Mouse (Mus musculus) neural tube, embryonic 13.5 days (tissue): ENCODE results near the gene Ccnc. TPM values are rescaled to one million over a fixed set of nuclear protein-coding genes. Genes with fewer than 3 reads are reported as not detected.

Experiments used
- ATAC-seq: fragments of 200-750 bp; cut with Nextera tagmentation; 2 replicates; pipeline ENCODE4 v1.8.0; 2017; ENCODE audit warnings: low read depth, mild to moderate bottlenecking, moderate TSS enrichment, moderate library complexity
- H3K27ac ChIP-seq: fragments of 300-500 bp; sonication (generic); replicated peaks from 2 replicates; pipeline ENCODE4 v1.5.1; 2015; ENCODE audit warnings: moderate library complexity, mild to moderate bottlenecking, inconsistent platforms
- H3K27me3 ChIP-seq: fragments of 300-500 bp; sonication (generic); 2 replicates; pipeline ENCODE4 v1.6.1; 2015; ENCODE audit warnings: mild to moderate bottlenecking, inconsistent platforms
- H3K36me3 ChIP-seq: fragments of 300-500 bp; sonication (generic); 2 replicates; pipeline ENCODE4 v1.6.1; 2015; ENCODE audit warnings: mild to moderate bottlenecking, inconsistent platforms
- H3K4me1 ChIP-seq: fragments of 300-500 bp; sonication (generic); replicated peaks from 2 replicates; pipeline ENCODE4 v1.6.1; 2015; ENCODE audit warnings: inconsistent platforms
- H3K4me2 ChIP-seq: fragments of 300-500 bp; sonication (generic); 2 replicates; pipeline ENCODE4 v1.6.1; 2015; ENCODE audit warnings: inconsistent platforms, mild to moderate bottlenecking, moderate library complexity
- H3K4me3 ChIP-seq: fragments of 300-500 bp; sonication (generic); 2 replicates; pipeline ENCODE4 v1.5.1; 2015; ENCODE audit warnings: mild to moderate bottlenecking, inconsistent platforms
- H3K9ac ChIP-seq: fragments of 300-500 bp; sonication (generic); 2 replicates; pipeline ENCODE4 v1.6.1; 2015; ENCODE audit warnings: moderate library complexity, mild to moderate bottlenecking, inconsistent platforms
- H3K9me3 ChIP-seq: fragments of 300-500 bp; sonication (generic); 2 replicates; pipeline ENCODE4 v1.6.1; 2016; ENCODE audit warnings: inconsistent platforms
- WGBS: fragments of 180-500 bp; shearing (Covaris S2); methylation state at CpG from one replicate; pipeline ENCODE4 v1.1.7; 2015; 5-methylcytosine and 5-hydroxymethylcytosine counted together
- polyA plus RNA-seq: library from polyadenylated mRNA; unstranded; fragments of >200 nt; fragmentation: Nextera tagmentation; extraction: Ambion mirVana; gene quantifications from 2 replicates; pipeline ENCODE4 v1.2.1, GENCODE M21; 2015

Ccnc gene
- 69.8 and 72.8 TPM in 2 replicates for polyA plus RNA-seq

DNA sequence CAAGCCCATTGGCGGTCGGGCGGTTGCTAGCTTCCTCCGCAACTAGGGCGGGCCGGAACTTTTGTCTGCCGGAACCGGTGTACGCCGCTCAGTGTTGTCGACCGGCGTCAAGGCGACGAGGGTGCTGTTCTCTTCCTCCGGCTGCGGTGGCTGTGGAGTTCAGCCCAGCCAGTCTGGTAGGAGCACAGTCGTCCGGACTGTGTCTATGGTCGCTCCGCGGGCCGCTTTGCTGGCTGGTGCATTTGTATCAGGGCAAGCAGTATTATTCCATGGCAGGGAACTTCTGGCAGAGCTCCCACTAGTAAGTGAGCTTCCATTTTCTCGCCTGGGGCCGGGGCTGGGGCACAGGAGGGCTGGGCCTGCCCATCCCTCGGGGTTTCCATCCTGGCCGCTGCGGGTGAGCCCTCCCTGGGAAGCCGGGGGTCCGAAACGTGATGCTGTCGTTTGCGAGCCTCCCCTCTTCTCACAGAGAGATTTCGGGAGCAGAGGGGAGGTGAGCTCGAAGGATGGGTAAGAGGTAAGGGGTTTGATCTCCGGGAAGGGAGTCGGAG, at the start of gene Ccnc:
Ccnc (plus strand) TSS at position 87 of the 551 bp plus-strand sequence.
- H3K9ac ChIP-seq = peak within 1 kb of the TSS; percentile 88
- peaks cover 14% of the 10 kb centered on the region for H3K4me1 ChIP-seq
- WGBS = 1% methylated on average over 37 of the region's 37 CpGs
- peak; percentile 98 for ATAC-seq
- peak within 1 kb of the TSS; percentile 60 for H3K4me3 ChIP-seq
- H3K36me3 ChIP-seq = peaks cover under 1% of the 10 kb centered on the region
- H3K4me2 ChIP-seq = peak within 1 kb of the TSS; percentile 80
- no peaks in the 10 kb centered on the region for H3K27me3 ChIP-seq
- peak within 1 kb of the TSS; percentile 88 for H3K27ac ChIP-seq
- no peaks in the 10 kb centered on the region for H3K9me3 ChIP-seq

DNA sequence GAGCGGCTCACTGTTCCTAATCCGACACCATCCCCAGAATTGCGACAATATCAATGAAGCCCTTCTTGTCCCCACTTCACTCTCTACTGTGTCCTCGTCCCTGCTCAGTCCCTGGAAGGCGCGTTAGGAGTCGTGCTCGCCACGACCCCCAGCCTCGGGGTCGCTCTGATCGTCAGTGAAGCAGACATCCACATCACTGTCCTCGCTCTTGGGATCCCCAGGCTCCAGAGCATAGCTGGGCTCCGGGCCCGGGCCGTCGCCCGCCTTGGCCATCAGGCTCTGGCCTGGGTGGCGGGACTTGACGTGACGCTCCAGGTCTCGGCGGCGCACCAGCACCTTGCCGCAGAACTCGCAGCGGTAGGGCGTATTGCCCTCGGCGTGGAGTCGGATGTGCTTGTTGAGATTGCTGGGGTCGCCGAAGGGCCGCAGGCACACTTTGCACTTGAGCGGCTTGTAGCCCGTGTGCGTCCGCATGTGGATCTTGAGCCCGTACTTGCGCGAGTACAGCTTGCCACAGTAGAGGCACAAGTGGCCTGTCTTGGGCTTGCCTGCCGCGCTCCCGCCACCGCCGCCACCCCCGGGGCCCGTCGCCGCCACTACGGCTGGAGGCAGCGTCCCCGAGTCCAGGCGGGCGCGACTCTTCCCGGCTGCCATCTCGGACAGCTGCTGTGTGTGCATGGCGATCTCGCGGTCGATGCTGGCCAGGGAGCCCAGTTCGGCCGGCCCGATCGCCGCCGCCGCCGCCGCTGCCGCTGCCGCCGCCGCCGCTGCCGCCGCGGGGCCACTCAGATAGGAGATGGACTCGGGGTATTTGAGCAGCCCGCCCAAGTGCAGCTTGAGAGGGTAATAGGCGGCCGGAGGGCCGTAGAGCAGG, 49.2 kb upstream of the Ccnc start:
- Histone ChIP-seq H3K36me3 (no peaks in the 10 kb centered on the region), H3K9ac (peak overlapping the region; percentile 64), H3K4me3 (peak overlapping the region; percentile 46), H3K4me1 (peaks cover 30% of the 10 kb centered on the region), H3K4me2 (peak overlapping the region; percentile 66), H3K27me3 (peaks cover 94% of the 10 kb centered on the region), H3K27ac (no peak overlapping the region), H3K9me3 (no peaks in the 10 kb centered on the region)
- ATAC-seq = peak; percentile 17; the same call in 1 of the 2 replicates
- under 1% methylated on average over 84 of the region's 84 CpGs for WGBS

DNA sequence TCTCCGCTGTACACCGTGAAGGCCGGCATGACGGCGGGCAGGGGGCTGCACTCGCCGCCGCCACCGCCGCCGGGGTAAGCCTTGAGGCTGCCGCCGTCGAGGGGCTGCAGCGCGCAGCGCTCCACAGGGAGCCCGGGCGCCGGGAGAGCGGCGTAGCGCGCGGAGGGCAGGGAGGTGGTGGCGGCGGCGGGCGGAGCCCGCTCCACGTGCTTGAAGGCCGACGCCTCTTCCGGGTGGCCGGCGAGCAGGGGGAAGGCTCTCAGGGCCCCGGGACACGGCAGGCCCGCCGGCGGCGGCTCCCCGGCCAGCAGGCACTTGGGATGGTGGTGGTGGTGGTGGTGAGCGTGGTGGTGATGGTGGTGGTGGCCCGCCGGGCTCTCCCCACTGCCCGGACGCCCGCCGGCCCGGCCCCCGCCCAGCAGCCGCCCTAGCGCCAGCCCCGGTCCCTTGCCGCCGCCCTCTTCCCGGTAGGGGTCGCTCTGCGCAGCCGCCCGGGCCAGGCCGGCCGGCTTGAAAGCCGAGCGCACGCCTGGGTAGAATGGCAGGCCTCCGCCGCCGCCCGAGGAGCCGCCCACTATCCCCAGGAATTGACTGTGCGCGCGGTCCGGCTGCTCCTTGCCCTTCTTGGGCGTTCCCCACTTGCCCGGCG, 48.4 kb upstream of the Ccnc start:
- H3K36me3 ChIP-seq = no peaks in the 10 kb centered on the region
- no peak overlapping the region for H3K27ac ChIP-seq
- peak overlapping the region; percentile 46 for H3K4me3 ChIP-seq
- H3K4me1 ChIP-seq = peaks cover 28% of the 10 kb centered on the region
- H3K27me3 ChIP-seq = peaks cover 99% of the 10 kb centered on the region
- peak overlapping the region; percentile 66 for H3K4me2 ChIP-seq
- ATAC-seq = peak; percentile 85
- peak overlapping the region; percentile 64 for H3K9ac ChIP-seq
- H3K9me3 ChIP-seq = no peaks in the 10 kb centered on the region
- WGBS = under 1% methylated on average over 59 of the region's 79 CpGs

DNA sequence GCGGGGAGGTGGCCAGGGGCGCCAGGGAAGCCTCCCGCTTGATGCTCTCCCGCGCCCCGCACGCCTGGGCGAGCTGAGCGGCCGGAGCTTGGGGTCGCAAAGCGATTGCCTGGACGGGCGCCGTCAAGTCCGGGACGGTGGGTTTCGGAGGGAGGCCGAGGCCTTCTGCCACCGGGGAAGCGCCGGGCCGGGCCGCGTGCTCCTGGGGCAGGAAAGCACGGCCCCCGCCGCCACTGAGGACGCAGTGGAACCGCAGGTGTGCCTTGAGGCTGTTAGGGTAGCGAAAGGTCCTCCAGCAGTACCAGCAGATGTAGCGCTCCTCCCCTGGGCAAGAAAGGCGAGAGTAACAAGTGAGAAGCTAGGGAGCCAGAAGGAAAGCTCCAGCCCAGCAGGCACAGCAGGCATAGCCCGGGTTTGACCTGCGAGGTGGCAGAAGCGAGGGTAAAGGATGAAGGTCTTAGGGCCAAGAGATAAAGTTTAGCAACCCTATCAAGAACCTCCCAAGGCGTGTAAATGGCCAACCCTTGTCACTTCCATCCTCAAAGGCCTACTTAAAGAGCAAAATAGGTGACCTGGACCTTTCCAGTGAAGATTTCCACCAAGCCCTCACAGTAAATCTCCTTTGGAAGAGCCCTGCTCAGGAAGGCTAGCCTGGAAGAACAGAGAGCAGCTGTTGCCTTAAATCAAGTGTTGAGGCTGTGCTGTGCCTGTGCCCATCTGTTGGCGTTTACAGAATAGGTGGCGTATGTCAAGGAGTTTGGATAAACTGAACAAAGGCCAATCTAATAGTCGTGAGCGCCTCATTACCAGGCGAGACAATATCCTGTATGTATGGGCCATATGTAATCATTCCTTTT, 47.6 kb upstream of the Ccnc start:
- peak overlapping the region; percentile 46 for H3K4me3 ChIP-seq
- no peak overlapping the region for H3K27ac ChIP-seq
- peaks cover 99% of the 10 kb centered on the region for H3K27me3 ChIP-seq
- H3K9ac ChIP-seq = peak overlapping the region; percentile 64
- peaks cover 24% of the 10 kb centered on the region for H3K4me1 ChIP-seq
- H3K9me3 ChIP-seq = no peaks in the 10 kb centered on the region
- peak; percentile 45 for ATAC-seq
- H3K36me3 ChIP-seq = no peaks in the 10 kb centered on the region
- peak overlapping the region; percentile 66 for H3K4me2 ChIP-seq
- 2% methylated on average over 42 of the region's 42 CpGs for WGBS

DNA sequence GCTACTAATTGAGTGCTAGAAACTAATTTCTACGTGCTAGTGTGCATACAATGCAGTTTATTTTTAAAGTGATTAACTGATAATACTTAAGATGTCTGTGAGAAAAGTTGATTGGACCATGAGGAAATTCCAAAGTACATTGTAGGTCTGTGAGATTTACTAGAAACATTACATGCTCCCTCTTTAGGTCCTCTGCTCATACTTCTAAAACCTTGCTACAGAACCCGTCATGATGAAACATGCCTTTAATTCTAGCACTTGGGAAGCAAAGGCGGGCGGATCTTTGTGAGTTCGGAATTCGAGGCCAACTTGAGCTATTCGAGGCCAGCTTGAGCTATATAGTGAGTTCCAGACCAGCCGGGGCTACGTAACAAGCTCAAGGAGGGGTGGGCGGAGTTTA, 46.5 kb upstream of the Ccnc start:
- Histone ChIP-seq H3K36me3 (no peaks in the 10 kb centered on the region), H3K4me3 (no peak overlapping the region), H3K4me1 (peaks cover 33% of the 10 kb centered on the region), H3K27me3 (peaks cover 99% of the 10 kb centered on the region), H3K27ac (no peak overlapping the region), H3K4me2 (no peak overlapping the region; the same call in 1 of the 2 replicates), H3K9ac (no peak overlapping the region), H3K9me3 (no peaks in the 10 kb centered on the region)
- 9% methylated on average over 10 of the region's 10 CpGs for WGBS
- ATAC-seq = no peak

DNA sequence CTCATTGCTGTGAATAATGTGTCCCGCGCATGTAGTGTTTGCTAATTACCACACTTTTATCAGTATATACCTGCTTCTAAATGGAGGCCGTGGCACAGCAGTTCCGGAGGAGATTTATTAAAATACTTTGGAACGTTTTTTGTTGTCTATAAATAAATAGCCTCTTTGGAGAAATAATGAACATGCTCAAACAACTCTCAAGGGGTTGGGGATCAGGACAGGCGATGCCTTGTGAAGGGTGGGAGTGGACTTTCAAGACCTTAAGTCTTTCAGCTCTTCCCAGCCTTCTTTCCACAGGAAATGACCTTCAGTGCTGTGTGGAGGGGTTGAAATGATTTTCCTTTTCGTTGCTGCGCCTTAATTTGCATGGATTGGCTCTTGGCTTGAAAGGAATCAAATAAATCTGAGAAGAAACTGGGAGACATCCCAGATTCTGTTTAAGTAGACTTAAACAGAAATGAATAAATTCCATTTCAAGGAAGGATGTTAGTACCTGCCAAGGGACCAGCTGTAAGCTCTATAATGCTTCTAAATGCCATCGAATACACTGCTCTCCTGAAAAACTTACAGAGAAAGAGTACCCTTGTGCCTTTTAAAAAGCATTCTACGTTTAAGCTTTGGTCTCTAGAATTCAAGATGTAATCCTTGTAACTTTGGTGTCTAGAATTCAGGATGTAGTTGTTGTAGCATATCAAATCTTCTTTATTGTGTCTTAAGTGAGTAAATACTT, 44.9 kb upstream of the Ccnc start:
- Histone ChIP-seq H3K4me3 (peak overlapping the region; percentile 3; the same call in 1 of the 2 replicates), H3K27ac (no peak overlapping the region), H3K4me1 (peaks cover 40% of the 10 kb centered on the region), H3K9ac (no peak overlapping the region), H3K9me3 (no peaks in the 10 kb centered on the region), H3K27me3 (peaks cover 100% of the 10 kb centered on the region), H3K36me3 (no peaks in the 10 kb centered on the region), H3K4me2 (peak overlapping the region; percentile 52)
- no peak for ATAC-seq
- WGBS = 17% methylated on average over 10 of the region's 10 CpGs

DNA sequence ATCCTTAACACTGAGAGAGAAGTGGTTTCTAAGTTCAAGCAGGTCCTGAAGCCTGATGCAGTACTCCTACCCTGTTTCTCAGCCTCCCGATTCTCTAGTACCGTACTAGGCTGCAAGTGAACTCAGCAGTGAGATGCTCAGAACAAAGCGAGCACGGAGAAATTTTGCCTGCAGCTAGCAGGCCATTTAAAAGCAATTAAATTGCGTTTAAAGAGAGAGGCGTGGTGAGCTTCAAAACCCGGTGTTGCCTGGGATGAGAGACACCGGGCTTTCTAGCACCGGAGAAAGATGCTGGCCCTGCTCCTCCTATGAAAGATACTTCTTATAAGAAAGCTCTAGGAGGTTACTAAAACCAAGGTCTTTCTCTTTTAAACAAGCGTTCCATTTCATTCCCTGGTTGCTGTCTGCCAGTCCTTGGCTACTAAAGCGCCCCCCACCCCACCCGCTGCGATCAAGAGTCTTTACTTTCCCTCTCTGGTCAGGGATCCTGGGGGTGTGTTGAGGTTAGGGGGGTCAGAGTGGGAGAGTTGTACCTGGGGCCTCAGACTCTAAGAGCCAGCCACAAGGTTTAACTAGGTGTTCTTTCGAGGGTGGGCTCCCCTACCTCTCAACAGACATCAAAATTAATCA, 43.0 kb upstream of the Ccnc start:
- Histone ChIP-seq H3K4me3 (peak overlapping the region; percentile 36), H3K9me3 (no peaks in the 10 kb centered on the region), H3K27ac (no peak overlapping the region), H3K27me3 (peaks cover 98% of the 10 kb centered on the region), H3K36me3 (no peaks in the 10 kb centered on the region), H3K4me1 (peaks cover 39% of the 10 kb centered on the region), H3K4me2 (peak overlapping the region; percentile 52), H3K9ac (peak overlapping the region; percentile 52)
- no peak for ATAC-seq
- WGBS = under 1% methylated on average over 14 of the region's 14 CpGs

DNA sequence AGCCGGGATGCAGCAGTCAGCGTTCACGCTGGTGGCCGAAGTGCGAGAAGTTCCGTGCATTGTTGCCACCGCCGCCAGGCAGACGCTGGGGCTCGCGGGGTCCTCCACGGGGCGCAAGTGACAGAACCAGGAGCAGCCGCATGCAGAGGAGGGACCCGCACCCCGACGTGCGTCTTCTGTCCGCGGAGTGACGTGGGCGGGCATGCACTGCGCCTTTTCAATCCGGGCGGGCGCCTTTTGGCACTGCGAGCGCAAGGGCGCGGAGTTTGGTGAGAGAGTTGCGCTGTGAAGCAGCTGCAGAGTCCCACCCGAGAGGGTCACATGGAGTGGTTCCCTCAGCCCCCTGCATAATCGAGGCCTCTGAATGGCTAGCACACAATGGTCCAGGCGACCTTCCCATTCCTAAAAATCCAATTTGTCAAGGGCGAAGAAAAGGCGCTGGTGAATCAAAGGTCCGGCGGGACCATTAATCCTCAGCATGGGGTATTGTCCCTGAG, 41.9 kb upstream of the Ccnc start, which contains the start of gene Prdm13:
Prdm13 (minus strand) TSS at position 369 of the 497 bp plus-strand sequence.
- under 1% methylated on average over 38 of the region's 38 CpGs for WGBS
- Histone ChIP-seq H3K9ac (peak within 1 kb of the TSS; percentile 52), H3K4me2 (peak within 1 kb of the TSS; percentile 52), H3K4me1 (peaks cover 38% of the 10 kb centered on the region), H3K36me3 (no peaks in the 10 kb centered on the region), H3K4me3 (peak within 1 kb of the TSS; percentile 36), H3K9me3 (no peaks in the 10 kb centered on the region), H3K27me3 (peaks cover 97% of the 10 kb centered on the region), H3K27ac (0 out of 2 replicates have a peak within 1 kb of the TSS, but pooled peaks have one; percentile 49)
- peak; percentile 73 for ATAC-seq

DNA sequence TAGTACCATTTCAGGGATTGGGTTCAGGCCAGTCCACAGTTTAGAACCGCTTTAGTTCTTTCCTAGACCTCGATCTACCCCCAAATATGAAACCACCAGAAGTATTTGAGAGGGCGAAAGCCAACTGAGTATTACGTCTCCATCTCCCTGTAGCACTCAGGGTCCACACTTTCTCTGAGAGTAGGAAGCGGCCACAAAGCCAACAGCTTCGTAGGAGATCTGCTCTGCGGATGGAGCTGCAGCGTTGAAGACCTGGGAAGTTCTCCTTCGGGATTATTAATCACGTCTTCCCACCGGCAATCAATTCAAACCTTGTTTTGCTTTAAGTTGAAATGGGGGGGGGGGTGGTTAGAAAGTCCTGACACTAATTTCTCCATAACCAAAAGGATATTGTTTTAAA, 41.1 kb upstream of the Ccnc start:
- no peak overlapping the region for H3K27ac ChIP-seq
- no peaks in the 10 kb centered on the region for H3K9me3 ChIP-seq
- WGBS = 1% methylated on average over 11 of the region's 11 CpGs
- no peaks in the 10 kb centered on the region for H3K36me3 ChIP-seq
- H3K4me2 ChIP-seq = 0 out of 2 replicates have a peak overlapping the region, but pooled peaks have one; percentile 9
- H3K4me3 ChIP-seq = no peak overlapping the region
- peaks cover 97% of the 10 kb centered on the region for H3K27me3 ChIP-seq
- H3K9ac ChIP-seq = no peak overlapping the region
- ATAC-seq = no peak
- peaks cover 38% of the 10 kb centered on the region for H3K4me1 ChIP-seq

DNA sequence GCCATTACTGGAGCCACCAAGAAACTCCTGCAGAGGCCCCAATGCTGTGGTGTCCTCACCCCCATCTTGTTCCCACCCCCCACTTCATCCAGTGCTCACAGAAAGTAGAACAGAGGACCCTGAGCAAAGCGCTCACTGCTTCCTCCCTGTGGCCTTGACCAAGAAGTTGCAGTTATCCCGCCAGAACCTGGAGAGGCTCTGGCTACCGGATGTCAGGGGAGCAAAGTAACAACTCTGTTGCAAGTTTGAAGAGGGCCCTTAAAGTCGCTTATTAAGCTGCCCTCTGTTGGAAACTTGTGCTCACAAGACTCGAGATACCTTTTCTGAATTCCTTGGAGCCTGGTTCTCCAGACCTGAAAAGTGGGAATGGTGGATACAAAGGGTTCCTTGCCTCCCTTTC, 40.6 kb upstream of the Ccnc start:
- peaks cover 97% of the 10 kb centered on the region for H3K27me3 ChIP-seq
- no peak for ATAC-seq

More for the DNA sequence above, 40.6 kb upstream of the Ccnc start:
- no peaks in the 10 kb centered on the region for H3K36me3 ChIP-seq
- peaks cover 38% of the 10 kb centered on the region for H3K4me1 ChIP-seq
- H3K27ac ChIP-seq = no peak overlapping the region
- no peaks in the 10 kb centered on the region for H3K9me3 ChIP-seq
- under 1% methylated on average over 5 of the region's 5 CpGs for WGBS
- H3K4me3 ChIP-seq = no peak overlapping the region
- no peak overlapping the region for H3K9ac ChIP-seq
- no peak overlapping the region for H3K4me2 ChIP-seq
